14 mouse cellular contexts compared by ENCODE assay signal in genomic region chr17:4381896-4382685, GRCm38 (mm10).
DNase-seq lines count a peak whose midpoint lies in the region; ATAC-seq lines count a peak whose summit lies in the region.
"Had no signal": no experiment of that assay in that cellular context is flagged by ENCODE, and none has a peak within 500 bp of the region (broad histone marks: within the 10 kb centered on the region; RNA-seq: fewer than 3 reads in every experiment).

No protein-coding gene starts in this region.

- ATAC-seq in frontal cortex, adult (ENCODE audit: low TSS enrichment) = peak; percentile 77

- no peak for DNase-seq in frontal cortex, postnatal 10 days (ENCODE audit: low spot score in 2 of 2)
- DNase-seq in layer of hippocampus, adult 18-20 months (ENCODE audit: low spot score in 2 of 2) = peak; percentile 45 to 75
- peak; percentile 7 to 9 for DNase-seq in left cerebral cortex, adult 18-20 months (ENCODE audit: low spot score in 2 of 2)
- DNase-seq in telencephalon, adult 2 months (ENCODE audit: low read depth, low spot score) = peak; percentile 82
- no peak for DNase-seq in MN1 (ENCODE audit: low spot score)
- no peak for DNase-seq in retina, embryonic 14.5 days (ENCODE audit: low spot score)
- DNase-seq in urinary bladder, postnatal 25 days (ENCODE audit: low spot score) = no peak
- DNase-seq: cerebellum, adult 2 months; gastrocnemius, postnatal 36 days; heart, postnatal 14 days; kidney, adult 18-20 months; kidney, postnatal 14 days; lung, postnatal 4 days had no signal

Comparison
In these comparisons a context has a peak if more than half of its experiments do, and no peak if none do; other contexts are left out.
1. DNase-seq: peak in layer of hippocampus, adult 18-20 months (2 of 2), left cerebral cortex, adult 18-20 months (2 of 2) and telencephalon, adult 2 months (single experiment); none in frontal cortex, postnatal 10 days (0 of 2), MN1 (single experiment), retina, embryonic 14.5 days (single experiment) and urinary bladder, postnatal 25 days (single experiment).